Mouse (Mus musculus) kidney, adult 2 months (tissue): Measurements from ENCODE around the gene Nsun3.

ENCODE experiments used
- CTCF ChIP-seq: fragments of 200-500 bp; conservative IDR thresholded peaks from 2 replicates; pipeline ENCODE4 v1.5.1; 2011; ENCODE audit warnings: low read depth, mild to moderate bottlenecking, control low read depth, low read length, moderate library complexity, mixed read lengths; ENCODE audit not compliant: insufficient read depth, insufficient read length
- POLR2A ChIP-seq: fragments of 200-500 bp; IDR thresholded peaks from one replicate; pipeline ENCODE4 v1.6.1; 2011; ENCODE audit warnings: low read depth, low read length, control low read depth

GRCm38 (mm10) chr16:62826156-62827001 lies 39.8 kb upstream of the Nsun3 start:
- 0 out of 2 replicates have a peak, but pooled peaks have one; percentile 22 for TF ChIP-seq CTCF
- no peak for TF ChIP-seq POLR2A
